Mouse (Mus musculus): ENCODE data around the gene Slc37a1.
A peak's percentile ranks its signal among the peaks of the same experiment; 100 is the strongest.
"Not testable (repeated sequence)": the region's sequence is repeated elsewhere in the genome, so short reads cannot be mapped to it uniquely, and the experiment has no call there.

Gene Slc37a1

DNA sequence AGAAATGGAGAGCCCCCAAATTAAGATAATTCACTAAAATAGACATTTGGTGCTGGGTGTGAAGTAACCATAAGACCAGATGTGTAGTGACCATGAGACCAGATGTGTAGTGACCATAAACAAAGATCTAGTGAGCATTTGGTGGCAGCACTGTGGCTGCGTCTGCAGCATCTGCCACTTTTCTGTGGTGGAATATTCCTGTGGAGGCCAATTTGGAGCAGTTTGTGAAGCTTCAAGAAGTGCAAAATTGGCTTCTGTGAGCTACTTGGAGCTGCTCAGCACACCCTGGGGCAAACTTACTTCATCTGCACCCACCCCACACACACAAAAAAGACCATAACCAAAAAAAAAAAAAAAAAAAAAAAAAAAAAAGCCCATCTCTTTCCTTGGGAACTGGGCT is 18.6 kb upstream of the Slc37a1 start:
- no peak for DNase-seq (ENCODE audit: low spot score in 2 of 2)

- no peak for DNase-seq (ENCODE audit: low spot score in 2 of 2)
These were observed 16.8 kb upstream of the Slc37a1 start for GRCm38 (mm10) chr17:31269761-31270160.

DNA sequence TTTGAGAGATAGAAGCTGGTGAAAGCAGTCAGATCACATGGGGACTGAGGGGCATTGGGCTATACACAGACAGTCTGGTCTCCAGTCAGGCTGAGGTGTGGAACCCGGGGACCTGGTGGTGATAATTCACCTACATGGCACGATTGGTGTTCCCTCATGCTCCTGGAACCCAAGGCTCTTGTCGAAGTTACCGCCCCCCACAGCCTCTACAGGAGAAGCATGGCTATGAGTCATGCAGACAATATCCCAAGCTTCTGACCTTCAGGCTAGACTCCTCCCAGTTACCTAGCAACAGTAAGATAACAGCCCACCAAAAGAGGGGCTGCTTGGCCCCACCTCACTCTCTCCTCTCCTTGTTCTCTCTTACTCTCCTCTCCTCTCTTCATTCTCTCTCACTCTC is 16.3 kb upstream of the Slc37a1 start:
- no peak for DNase-seq (ENCODE audit: low spot score in 2 of 2)

DNA sequence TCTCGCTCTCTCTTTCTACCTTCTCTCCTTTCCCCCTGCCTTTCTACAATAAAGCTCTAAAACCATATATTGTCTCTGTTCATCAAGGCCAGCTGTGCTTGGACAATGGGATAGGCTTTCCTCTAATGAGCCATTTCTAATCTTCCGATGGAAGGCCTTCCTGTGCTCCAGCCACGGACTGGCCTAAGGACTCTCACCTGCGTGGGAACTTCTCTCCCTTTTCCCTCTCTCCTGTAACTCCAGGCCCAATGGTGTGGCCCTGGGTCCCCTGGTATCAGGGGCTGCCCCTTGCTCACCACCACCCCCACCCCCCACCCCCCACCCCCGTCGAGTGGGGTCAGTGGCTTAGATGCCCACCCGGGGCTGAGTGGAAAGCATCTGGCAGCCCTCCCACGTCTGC is 15.9 kb upstream of the Slc37a1 start:
- DNase-seq (ENCODE audit: low spot score in 2 of 2), result not testable (repeated sequence)

DNA sequence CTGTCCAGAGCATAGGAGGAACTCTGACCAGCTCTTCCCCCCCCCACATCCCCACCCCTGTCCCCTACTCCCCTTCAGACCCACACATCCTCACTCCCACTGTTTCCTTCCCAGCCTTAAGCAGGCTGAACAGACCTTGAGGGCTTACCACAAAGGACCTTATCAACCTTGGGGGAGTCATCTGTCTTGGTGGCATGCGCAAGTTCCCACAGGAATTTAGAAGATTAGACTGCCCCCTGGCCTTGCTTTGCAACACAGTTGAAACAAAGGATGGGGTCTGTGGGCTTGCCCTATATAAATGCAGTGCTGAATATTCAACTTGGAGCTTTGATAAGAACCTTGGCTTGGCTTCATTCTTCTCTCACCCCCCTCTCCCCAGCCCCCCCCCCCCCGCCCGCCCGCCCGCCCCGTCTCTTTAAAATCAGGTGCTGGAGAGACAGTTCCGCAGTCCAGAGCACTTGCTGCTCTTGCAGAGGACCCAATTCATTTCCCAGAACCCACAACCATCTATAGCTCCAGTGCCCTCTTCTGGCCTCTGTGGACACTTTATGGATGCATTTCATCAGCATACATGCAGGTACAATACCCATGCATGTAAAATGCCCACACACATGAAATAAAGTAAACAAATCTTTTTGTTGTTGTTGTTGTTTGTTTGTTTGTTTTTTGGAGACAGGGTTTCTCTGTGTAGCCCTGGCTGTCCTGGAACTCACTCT is 15.3 kb upstream of the Slc37a1 start:
- no peak for DNase-seq (ENCODE audit: low spot score in 2 of 2)

DNA sequence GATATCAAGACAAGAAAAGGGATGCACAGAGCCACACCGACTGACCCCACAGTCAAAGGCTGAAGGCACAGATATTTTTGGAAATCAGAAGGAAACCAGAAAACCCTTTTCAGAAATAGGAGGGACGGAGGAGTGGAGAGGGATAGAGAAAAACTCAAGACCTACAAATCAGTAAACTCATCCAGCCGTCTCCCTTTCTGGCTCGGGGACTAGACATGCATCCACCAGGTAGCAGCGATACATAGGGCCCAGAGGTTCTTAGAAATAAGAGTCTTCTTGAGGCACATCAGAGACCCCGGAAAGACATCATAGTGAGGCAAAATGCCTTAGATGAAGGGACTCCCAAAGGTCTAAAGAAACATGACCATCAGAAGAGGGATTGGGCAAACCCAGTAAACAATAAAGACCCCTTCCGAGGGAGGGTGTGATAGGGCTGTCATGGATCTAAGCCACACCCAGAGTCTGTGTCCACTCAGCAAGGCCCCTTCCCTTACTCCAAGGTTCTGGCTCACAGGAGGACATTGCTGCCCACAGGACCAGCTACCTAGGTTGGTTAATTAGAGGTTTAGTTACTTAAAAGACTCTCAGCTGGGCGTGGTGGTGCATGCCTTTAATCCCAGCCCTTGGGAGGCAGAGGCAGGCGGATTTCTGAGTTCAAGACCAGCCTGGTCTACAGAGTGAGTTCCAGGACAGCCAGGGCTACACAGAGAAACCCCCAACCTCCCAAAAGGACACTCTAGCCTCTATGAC is 14.0 kb upstream of the Slc37a1 start:
- no peak for DNase-seq (ENCODE audit: low spot score in 2 of 2)

GRCm38 (mm10) chr17:31273631-31274030 is 13.0 kb upstream of the Slc37a1 start:
- DNase-seq (ENCODE audit: low spot score in 2 of 2), result no peak

DNA sequence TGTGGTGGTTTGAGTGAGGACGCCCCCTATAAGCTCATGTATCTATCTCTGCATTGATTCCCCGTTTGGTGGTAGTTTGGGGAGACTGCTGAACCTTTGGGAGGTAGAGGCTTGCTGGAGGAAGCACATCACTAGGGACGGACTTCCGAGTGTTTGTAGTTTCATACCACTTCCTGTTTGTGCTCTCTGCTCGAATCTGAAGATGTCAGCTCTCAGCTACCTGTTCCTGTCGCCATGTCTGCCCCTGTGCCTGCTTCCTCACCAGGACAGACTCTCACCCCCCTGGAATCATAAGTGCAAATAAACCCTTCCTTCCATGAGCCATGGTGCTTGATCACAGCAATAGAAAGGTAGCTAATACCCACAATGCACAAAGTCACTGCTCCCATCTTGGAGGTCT is 11.4 kb upstream of the Slc37a1 start:
- DNase-seq (ENCODE audit: low spot score in 2 of 2), result no peak

DNA sequence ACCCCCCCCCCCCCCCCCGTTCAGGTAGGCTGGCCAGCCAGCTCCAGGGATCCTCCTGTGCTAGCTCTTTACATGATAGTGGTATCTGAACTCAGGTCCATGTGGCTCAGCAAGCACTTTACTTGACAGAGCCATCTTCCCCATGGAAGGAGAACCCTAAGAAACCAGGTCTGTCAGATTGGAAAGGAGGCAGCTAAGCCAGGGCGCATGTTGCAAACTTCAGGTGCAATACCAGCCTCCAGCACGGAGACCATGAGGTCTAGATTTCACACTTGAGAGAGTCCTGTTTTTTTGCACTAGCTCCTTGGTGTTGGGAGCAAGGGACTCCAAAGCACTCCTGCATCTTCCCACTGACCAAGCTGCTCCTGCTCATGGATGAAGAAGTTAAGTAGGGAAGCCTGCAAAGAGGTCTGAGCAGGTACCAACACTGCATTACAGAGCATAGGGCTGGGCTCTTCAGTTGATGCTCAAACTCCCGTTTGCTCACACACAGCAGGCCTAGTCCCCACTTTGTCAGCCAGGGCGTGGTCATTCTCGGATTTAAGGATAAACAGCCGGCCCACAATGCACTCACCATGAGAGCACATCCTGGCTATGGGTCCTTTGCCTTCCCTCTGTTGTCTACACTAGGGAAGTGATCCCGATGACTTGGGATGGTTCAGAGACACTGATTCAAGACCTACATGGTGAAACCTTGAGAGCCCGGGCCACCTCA is 10.2 kb upstream of the Slc37a1 start:
- no peak for DNase-seq (ENCODE audit: low spot score in 2 of 2)

DNA sequence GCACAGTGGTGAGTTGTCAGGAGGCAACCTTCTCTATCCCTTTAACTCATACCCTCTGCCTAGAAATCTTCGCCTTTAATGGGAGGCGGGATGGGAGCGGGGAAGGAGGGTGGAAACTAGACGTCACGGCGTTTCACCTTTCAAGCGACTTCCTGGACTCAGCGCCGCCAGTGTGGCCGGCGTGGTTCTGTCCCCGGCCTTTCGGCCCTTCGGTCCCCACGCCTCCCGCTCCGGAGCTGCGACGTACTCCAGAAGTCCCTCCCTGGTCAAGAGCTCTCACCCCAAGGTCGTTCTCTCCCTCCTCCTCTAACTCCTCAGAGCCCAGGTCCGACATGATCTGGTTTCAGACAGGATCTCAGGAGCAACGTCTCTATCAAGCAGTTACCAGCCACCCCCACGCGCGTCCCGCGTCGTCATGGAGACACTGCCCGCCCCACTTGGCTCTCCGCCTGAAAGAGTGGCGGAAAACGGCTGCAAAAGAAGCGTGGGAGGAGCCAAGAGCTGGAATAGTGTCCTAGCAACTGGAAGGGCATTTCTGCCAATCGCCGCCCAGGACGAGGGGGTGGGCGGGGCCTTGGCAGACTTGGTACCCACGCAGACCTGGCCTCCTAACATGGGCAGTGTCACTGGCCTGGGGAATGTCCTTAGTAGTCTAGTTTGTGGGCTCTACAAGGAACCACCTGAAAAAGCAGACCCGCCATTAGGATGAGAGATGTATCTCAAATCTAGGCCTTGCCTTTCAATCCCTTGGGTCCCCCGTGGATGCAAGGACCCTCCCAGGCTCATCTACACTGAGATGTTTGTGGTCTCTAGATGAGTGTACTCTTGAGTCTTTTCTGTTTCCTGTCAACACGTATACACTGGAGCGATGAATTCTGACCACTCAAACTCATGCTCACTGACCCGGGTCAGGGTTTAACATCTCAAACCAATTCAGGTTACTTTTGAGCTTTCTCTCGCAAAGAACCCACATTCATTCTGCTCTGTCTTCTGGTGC is 9.4 kb upstream of the Slc37a1 start, which contains the start of gene Rsph1:
Rsph1 (minus strand) TSS at position 462 of the 997 bp plus-strand sequence.
- peak; percentile 95 to 98 for DNase-seq (ENCODE audit: low spot score in 2 of 2)

GRCm38 (mm10) chr17:31277931-31278330 is 8.7 kb upstream of the Slc37a1 start:
- DNase-seq (ENCODE audit: low spot score in 2 of 2), result no peak

DNA sequence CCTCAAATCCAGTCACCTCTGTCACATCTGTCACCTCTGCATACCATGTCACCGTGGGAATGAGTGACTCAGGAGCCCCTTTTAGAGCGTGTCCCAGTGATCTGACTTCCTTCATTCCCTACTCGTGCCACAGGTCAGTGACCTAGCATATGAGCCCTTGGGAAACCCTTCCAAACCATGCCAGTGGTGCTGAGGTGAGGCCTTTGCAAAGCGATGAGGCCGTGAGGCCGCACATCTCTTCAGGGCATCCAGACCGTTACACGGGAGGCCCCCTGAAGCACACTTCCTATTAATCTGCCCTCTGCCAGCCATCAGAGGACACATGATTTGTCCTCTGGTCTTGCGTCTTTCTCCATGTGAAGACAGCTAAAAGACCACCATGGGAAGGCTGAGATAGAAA is 7.1 kb upstream of the Slc37a1 start:
- DNase-seq (ENCODE audit: low spot score in 2 of 2), result no peak

DNA sequence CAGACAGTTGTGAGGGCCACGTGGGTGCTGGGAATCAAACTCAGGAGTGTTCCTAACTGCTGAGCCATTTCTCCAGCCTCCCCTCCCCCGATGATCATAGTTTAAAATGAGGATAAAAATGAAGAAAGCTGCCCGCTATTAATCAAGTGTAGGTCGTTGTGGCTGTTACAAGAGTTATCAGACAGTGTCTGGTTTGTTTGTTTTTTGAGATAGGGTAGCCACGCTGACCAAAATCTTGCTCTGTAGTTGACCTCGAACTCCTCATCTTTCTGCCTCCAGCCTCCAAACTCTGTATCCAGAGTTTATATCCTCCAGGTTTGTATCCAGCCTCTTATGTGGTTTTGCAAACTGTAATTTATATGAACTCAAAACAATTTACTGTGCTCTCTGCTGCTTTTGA is 6.3 kb upstream of the Slc37a1 start:
- DNase-seq (ENCODE audit: low spot score in 2 of 2), result no peak

GRCm38 (mm10) chr17:31281830-31282686 is 4.5 kb upstream of the Slc37a1 start:
- no peak for DNase-seq (ENCODE audit: low spot score in 2 of 2)

GRCm38 (mm10) chr17:31282687-31283053 is 3.9 kb upstream of the Slc37a1 start:
- no peak for DNase-seq (ENCODE audit: low spot score in 2 of 2)

DNA sequence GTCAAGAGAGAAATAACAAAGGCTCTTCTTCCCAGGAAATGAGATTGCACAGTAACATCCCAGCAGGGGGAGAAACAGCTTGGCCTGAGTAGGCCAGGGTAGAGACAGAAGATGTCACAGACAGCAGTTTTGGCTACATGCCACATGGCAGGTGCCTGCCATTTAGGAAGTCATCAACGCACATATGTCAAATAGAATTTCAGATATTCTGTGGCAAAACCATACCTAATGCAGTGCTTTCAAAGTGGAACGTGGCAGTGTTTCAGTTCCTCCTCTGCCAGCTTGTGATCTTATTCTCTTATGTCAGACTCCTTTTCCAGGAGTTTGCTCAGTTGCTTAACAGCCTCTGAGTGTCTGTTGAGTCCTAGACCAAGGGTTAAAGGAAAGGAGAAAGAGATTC is 725 bp upstream of the Slc37a1 start:
- DNase-seq (ENCODE audit: low spot score in 2 of 2), result no peak

- no peak for DNase-seq (ENCODE audit: low spot score in 2 of 2)
These were observed 624 bp downstream of the Slc37a1 start for GRCm38 (mm10) chr17:31287216-31287615.

GRCm38 (mm10) chr17:31288999-31289726 is 2.6 kb downstream of the Slc37a1 start:
- no peak for DNase-seq (ENCODE audit: low spot score in 2 of 2)

DNA sequence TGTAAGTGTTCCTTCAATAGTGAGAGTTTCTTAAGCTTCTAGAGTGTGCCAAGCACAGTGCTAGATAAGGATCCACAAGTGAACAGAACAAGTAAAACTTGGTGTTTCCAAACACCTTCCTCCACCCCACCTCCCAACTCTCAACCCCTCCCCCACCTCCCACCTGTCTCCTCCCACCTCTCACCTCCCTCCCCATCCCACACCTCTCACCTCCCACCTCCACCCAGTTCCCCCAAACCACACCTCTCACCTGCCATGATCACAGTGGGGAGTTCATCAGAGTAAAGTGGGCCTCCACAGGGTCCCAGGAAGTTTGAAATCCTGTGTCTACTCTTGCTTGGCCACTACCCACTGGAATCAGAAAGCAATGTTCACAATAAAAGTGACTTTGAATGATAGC is 3.7 kb downstream of the Slc37a1 start:
- DNase-seq (ENCODE audit: low spot score in 2 of 2), result no peak

DNA sequence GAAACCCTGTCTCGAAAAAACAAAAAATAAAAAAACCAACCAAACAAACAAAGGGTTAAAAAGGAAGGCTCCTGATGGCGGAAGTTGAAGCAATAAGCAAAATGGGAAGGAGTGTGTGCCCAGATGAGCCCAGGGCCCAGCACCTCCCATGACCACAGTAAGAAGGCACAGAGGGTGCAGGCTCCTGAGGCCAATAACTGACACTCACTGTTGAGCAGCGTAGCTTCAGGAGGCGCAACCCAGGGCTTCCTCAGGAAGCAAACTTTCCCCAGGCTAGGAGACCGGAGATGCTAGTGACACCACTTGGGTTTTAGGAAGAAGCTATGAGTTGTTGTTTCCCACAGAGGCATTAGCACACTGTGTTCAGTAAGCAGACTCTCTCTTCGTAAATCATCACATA is 4.3 kb downstream of the Slc37a1 start:
- DNase-seq (ENCODE audit: low spot score in 2 of 2), result no peak
